In the genomic region with DNA sequence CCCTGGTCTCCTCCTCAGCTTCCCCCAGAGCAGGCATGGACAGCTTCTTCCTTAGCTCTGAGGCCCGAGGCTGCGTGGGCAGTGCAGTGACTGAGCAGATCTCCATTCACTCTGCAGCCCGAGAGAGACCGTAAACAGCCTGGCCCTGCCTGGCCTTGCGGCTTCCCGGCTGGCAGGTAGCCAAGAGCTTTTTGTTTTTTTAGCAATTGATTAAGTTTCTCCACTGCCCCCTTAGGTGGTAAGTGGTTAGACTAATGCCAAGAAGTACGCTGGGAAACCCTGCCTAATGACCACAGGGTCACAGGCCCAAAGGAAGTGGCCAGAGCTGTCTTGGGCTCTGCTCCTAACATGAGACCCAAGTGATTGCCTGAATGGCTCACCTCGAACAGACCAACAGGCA, we compare ENCODE assay signal across 7 mouse cellular contexts. TPM values are rescaled to one million over a fixed set of nuclear protein-coding genes. Genes with fewer than 3 reads are reported as not detected.
A peak's percentile ranks its signal among the peaks of the same experiment; 100 is the strongest.
DNase-seq lines count a peak whose midpoint lies in the region; ATAC-seq lines count a peak whose summit lies in the region.

No protein-coding gene starts in this region.

- peak; percentile 23; the same call in 1 of the 2 replicates for ATAC-seq in intestine, embryonic 16.5 days
- no peak for ATAC-seq in liver, embryonic 11.5 days (replicated peaks; ENCODE audit: low FRiP score)
- ATAC-seq in neural tube, embryonic 14.5 days (ENCODE audit: low read depth), result peak; percentile 41; the same call in 1 of the 2 replicates

- 0 out of 2 replicates have a peak, but pooled peaks cover 7% of the 10 kb centered on the region for H3K36me3 ChIP-seq in intestine, embryonic 16.5 days (ENCODE audit: control insufficient read depth, insufficient read depth, low read length)
- H3K36me3 ChIP-seq in liver, embryonic 11.5 days (ENCODE audit: control insufficient read depth, insufficient read depth, low read length), result peaks cover 17% of the 10 kb centered on the region
- H3K36me3 ChIP-seq in neural tube, embryonic 14.5 days (ENCODE audit: control insufficient read depth, insufficient read depth, low read length), result no peaks in the 10 kb centered on the region

- DNase-seq in Muller cell, postnatal 12 days (ENCODE audit: inconsistent ontology term), result peak; percentile 90
- peak; percentile 83 for DNase-seq in adrenal gland, postnatal 10 days
- peak; percentile 73 to 80 for DNase-seq in heart, adult 18-20 months
- DNase-seq in liver, embryonic 11.5 days (ENCODE audit: low spot score), result no peak
- no peak for DNase-seq in thymus, postnatal 14 days

- WGBS in intestine, embryonic 16.5 days, result 20% methylated on average over 8 of the region's 8 CpGs
- WGBS in liver, embryonic 11.5 days, result 59% methylated on average over 8 of the region's 8 CpGs
- 39% methylated on average over 8 of the region's 8 CpGs for WGBS in neural tube, embryonic 14.5 days

- no peaks in the 10 kb centered on the region for H3K9me3 ChIP-seq in intestine, embryonic 16.5 days (ENCODE audit: control insufficient read depth, low read length)
- H3K9me3 ChIP-seq in liver, embryonic 11.5 days (ENCODE audit: control insufficient read depth, low read length), result no peaks in the 10 kb centered on the region
- H3K9me3 ChIP-seq in neural tube, embryonic 14.5 days (ENCODE audit: control insufficient read depth, low read length), result no peaks in the 10 kb centered on the region

- H3K9ac ChIP-seq in intestine, embryonic 16.5 days (ENCODE audit: low read depth, low read length), result peak overlapping the region; percentile 44; the same call in 1 of the 2 replicates
- H3K9ac ChIP-seq in liver, embryonic 11.5 days (ENCODE audit: low read depth, low read length), result no peak overlapping the region
- peak overlapping the region; percentile 37; the same call in 1 of the 2 replicates for H3K9ac ChIP-seq in neural tube, embryonic 14.5 days (replicated peaks; ENCODE audit: low read depth, low read length)

- H3K27ac ChIP-seq in intestine, embryonic 16.5 days (ENCODE audit: low read length), result peak overlapping the region; percentile 68
- peak overlapping the region; percentile 45; the same call in 1 of the 2 replicates for H3K27ac ChIP-seq in liver, embryonic 11.5 days (ENCODE audit: low read depth, low read length)
- 0 out of 2 replicates have a peak overlapping the region, but pooled peaks have one; percentile 24 for H3K27ac ChIP-seq in neural tube, embryonic 14.5 days (ENCODE audit: low read depth, low read length)

- peaks cover 33% of the 10 kb centered on the region for H3K4me1 ChIP-seq in intestine, embryonic 16.5 days (ENCODE audit: control insufficient read depth, insufficient read depth, low read length)
- H3K4me1 ChIP-seq in liver, embryonic 11.5 days (replicated peaks; ENCODE audit: control insufficient read depth, insufficient read depth, low read length), result peaks cover 19% of the 10 kb centered on the region
- H3K4me1 ChIP-seq in neural tube, embryonic 14.5 days (ENCODE audit: control insufficient read depth, insufficient read depth, low read length), result peaks cover 14% of the 10 kb centered on the region

- no peaks in the 10 kb centered on the region for H3K27me3 ChIP-seq in intestine, embryonic 16.5 days (replicated peaks; ENCODE audit: control insufficient read depth, insufficient read depth, low read length)
- no peaks in the 10 kb centered on the region for H3K27me3 ChIP-seq in liver, embryonic 11.5 days (replicated peaks; ENCODE audit: control insufficient read depth, insufficient read depth, low read length)
- H3K27me3 ChIP-seq in neural tube, embryonic 14.5 days (ENCODE audit: control insufficient read depth, insufficient read depth, low read length), result no peaks in the 10 kb centered on the region

- H3K4me2 ChIP-seq in intestine, embryonic 16.5 days (ENCODE audit: low read depth, low read length), result no peak overlapping the region
- H3K4me2 ChIP-seq in liver, embryonic 11.5 days, result no peak overlapping the region
- no peak overlapping the region for H3K4me2 ChIP-seq in neural tube, embryonic 14.5 days (ENCODE audit: low read depth, low read length)

- no peak overlapping the region for H3K4me3 ChIP-seq in intestine, embryonic 16.5 days (ENCODE audit: low read length)
- no peak overlapping the region for H3K4me3 ChIP-seq in liver, embryonic 11.5 days (ENCODE audit: low read depth, low read length)
- H3K4me3 ChIP-seq in neural tube, embryonic 14.5 days (ENCODE audit: low read depth, low read length), result no peak overlapping the region

RNA-seq across cellular contexts. Expression of a gene that starts 47.7 kb away (rescaled TPM):
- total RNA-seq in adrenal gland, postnatal 10 days (2021), result 100 to 1,000 TPM in 1 of 2 experiments, 10 to 100 TPM in 1; 87.0 to 104 TPM
- total RNA-seq in heart, adult 18-20 months (2021), result 10 to 100 TPM; 46.5 to 49.3 TPM
- polyA plus RNA-seq in intestine, embryonic 16.5 days (2015; fragmentation: Nextera tagmentation; extraction: Ambion mirVana), result 4.2 and 4.4 TPM in 2 replicates
- 5.4 and 6.3 TPM in 2 replicates for polyA plus RNA-seq in liver, embryonic 11.5 days (2014; fragmentation: Nextera tagmentation; extraction: Ambion mirVana)
- 0.98 and 1.3 TPM in 2 replicates for polyA plus RNA-seq in neural tube, embryonic 14.5 days (2014; fragmentation: Nextera tagmentation; extraction: Ambion mirVana)

Comparison
In these comparisons a context has a peak if more than half of its experiments do, and no peak if none do; other contexts are left out.
1. DNase-seq: peak in Muller cell, postnatal 12 days (single experiment), adrenal gland, postnatal 10 days (single experiment) and heart, adult 18-20 months (2 of 2); none in liver, embryonic 11.5 days (single experiment) and thymus, postnatal 14 days (single experiment).
2. Peak in every context shown above with its lines, with median percentiles within 50 percentile points of each other: H3K27ac ChIP-seq.